Mouse (Mus musculus) liver, adult 2 months (tissue): Measurements from ENCODE around the gene Gm3239.
"Not testable (repeated sequence)": the region's sequence is repeated elsewhere in the genome, so short reads cannot be mapped to it uniquely, and the experiment has no call there.

Experiments
- CTCF ChIP-seq: fragments of 200-500 bp; IDR thresholded peaks from 2 replicates; pipeline ENCODE4 v1.5.1; 2011; ENCODE audit warnings: low read depth, low read length, control low read depth
- POLR2A ChIP-seq: fragments of 200-500 bp; IDR thresholded peaks from 2 replicates; pipeline ENCODE4 v1.6.1; 2011; ENCODE audit warnings: low read length, control low read depth; ENCODE audit not compliant: insufficient read depth; ENCODE audit errors: extremely low read depth

DNA sequence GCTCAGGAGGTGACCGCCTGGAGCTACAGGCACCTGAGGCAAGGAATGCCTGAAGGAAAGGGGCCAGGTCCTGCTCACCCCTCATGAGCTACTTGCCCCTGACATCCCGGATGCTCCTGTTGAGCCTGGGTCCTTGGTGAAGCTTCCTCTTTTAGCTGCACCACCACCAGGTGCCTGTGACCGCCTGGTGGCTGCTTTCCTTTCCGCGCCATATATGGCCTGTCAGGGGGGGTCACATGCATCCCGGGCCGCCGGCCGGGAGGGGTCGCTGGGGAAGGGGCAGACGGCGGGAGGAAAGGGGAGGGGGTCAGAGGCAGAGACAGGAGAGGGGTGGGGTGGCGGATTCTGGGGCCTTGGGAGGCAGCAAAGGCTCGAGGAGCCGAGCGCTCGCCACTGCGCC, 14.7 kb upstream of the Gm3239 start:
- TF ChIP-seq CTCF, POLR2A: not testable (repeated sequence)
